Mouse (Mus musculus) embryonic facial prominence, embryonic 10.5 days (tissue): ENCODE data around the gene A1bg. TPM values are rescaled to one million over a fixed set of nuclear protein-coding genes. Genes with fewer than 3 reads are reported as not detected.

Experiments
- DNase-seq: peaks from one replicate; pipeline ENCODE4 v3.0.0-alpha.2; 2017; ENCODE audit warnings: low spot score
- H3K27ac ChIP-seq: fragments of 300-500 bp; sonication (generic); replicated peaks from 2 replicates; pipeline ENCODE4 v1.5.1; 2016; ENCODE audit warnings: mild to moderate bottlenecking
- H3K27me3 ChIP-seq: fragments of 300-500 bp; sonication (generic); replicated peaks from 2 replicates; pipeline ENCODE4 v1.6.1; 2016; ENCODE audit warnings: low read depth, mild to moderate bottlenecking; ENCODE audit not compliant: poor library complexity, severe bottlenecking
- H3K36me3 ChIP-seq: fragments of 300-500 bp; sonication (generic); replicated peaks from 2 replicates; pipeline ENCODE4 v1.6.1; 2016; ENCODE audit warnings: mild to moderate bottlenecking, moderate library complexity
- H3K4me1 ChIP-seq: fragments of 300-500 bp; sonication (generic); 2 replicates; pipeline ENCODE4 v1.6.1; 2016
- H3K4me3 ChIP-seq: fragments of 300-500 bp; sonication (generic); 2 replicates; pipeline ENCODE4 v1.5.1; 2016; ENCODE audit warnings: mild to moderate bottlenecking, moderate library complexity
- H3K9me3 ChIP-seq: fragments of 300-500 bp; sonication (generic); 2 replicates; pipeline ENCODE4 v1.6.1; 2016; ENCODE audit warnings: mild to moderate bottlenecking
- WGBS: fragments of 180-500 bp; shearing (Covaris S2); methylation state at CpG from one replicate; pipeline ENCODE4 v1.1.7; 2016; 5-methylcytosine and 5-hydroxymethylcytosine counted together
- polyA plus RNA-seq: library from polyadenylated mRNA; unstranded; fragments of >200 nt; fragmentation: Nextera tagmentation; extraction: Ambion mirVana; gene quantifications from 2 replicates; pipeline ENCODE4 v1.2.1, GENCODE M21; 2016

A1bg gene
- not detected in 2 replicates for polyA plus RNA-seq

- Histone ChIP-seq H3K4me1 (no peaks in the 10 kb centered on the region), H3K4me3 (no peak within 1 kb of the TSS), H3K27ac (no peak within 1 kb of the TSS), H3K9me3 (no peaks in the 10 kb centered on the region), H3K27me3 (no peaks in the 10 kb centered on the region), H3K36me3 (no peaks in the 10 kb centered on the region)
- no peak for DNase-seq
These were observed at the start of gene A1bg for GRCm38 (mm10) chr15:60922912-60923311. Gene A1bg, minus strand, starts transcription at chr15:60923012.

GRCm38 (mm10) chr15:60968549-60968861 is 45.7 kb upstream of the A1bg start:
- 0 out of 2 replicates have a peak overlapping the region, but pooled peaks have one; percentile 24 for H3K27ac ChIP-seq
- no peak overlapping the region for H3K4me3 ChIP-seq
- no peaks in the 10 kb centered on the region for H3K27me3 ChIP-seq
- DNase-seq, result no peak
- 60% methylated on average over 1 of the region's 1 CpGs for WGBS
- no peaks in the 10 kb centered on the region for H3K9me3 ChIP-seq
- no peaks in the 10 kb centered on the region for H3K36me3 ChIP-seq
- H3K4me1 ChIP-seq, result no peaks in the 10 kb centered on the region

GRCm38 (mm10) chr15:60967841-60968548 is 45.2 kb upstream of the A1bg start:
- Histone ChIP-seq H3K4me3 (no peak overlapping the region), H3K27me3 (no peaks in the 10 kb centered on the region), H3K27ac (no peak overlapping the region; the same call in 1 of the 2 replicates), H3K4me1 (no peaks in the 10 kb centered on the region), H3K36me3 (no peaks in the 10 kb centered on the region), H3K9me3 (no peaks in the 10 kb centered on the region)
- no peak for DNase-seq
- 73% methylated on average over 9 of the region's 9 CpGs for WGBS

- H3K36me3 ChIP-seq, result no peaks in the 10 kb centered on the region
- H3K27me3 ChIP-seq, result no peaks in the 10 kb centered on the region
- no peak overlapping the region for H3K4me3 ChIP-seq
- DNase-seq, result no peak
- 71% methylated on average over 4 of the region's 4 CpGs for WGBS
- H3K27ac ChIP-seq, result no peak overlapping the region
- H3K9me3 ChIP-seq, result no peaks in the 10 kb centered on the region
- H3K4me1 ChIP-seq, result no peaks in the 10 kb centered on the region
These were observed 2.9 kb upstream of the A1bg start for GRCm38 (mm10) chr15:60925686-60926085.

GRCm38 (mm10) chr15:60903763-60904697 is 18.8 kb downstream of the A1bg start:
- no peak overlapping the region for H3K27ac ChIP-seq
- no peak overlapping the region for H3K4me3 ChIP-seq
- no peaks in the 10 kb centered on the region for H3K4me1 ChIP-seq
- H3K9me3 ChIP-seq, result no peaks in the 10 kb centered on the region
- no peaks in the 10 kb centered on the region for H3K27me3 ChIP-seq
- H3K36me3 ChIP-seq, result no peaks in the 10 kb centered on the region
- WGBS, result 70% methylated on average over 6 of the region's 6 CpGs
- DNase-seq, result no peak

- Histone ChIP-seq H3K27me3 (no peaks in the 10 kb centered on the region), H3K4me3 (no peak overlapping the region), H3K27ac (no peak overlapping the region), H3K4me1 (no peaks in the 10 kb centered on the region), H3K9me3 (no peaks in the 10 kb centered on the region), H3K36me3 (no peaks in the 10 kb centered on the region)
- WGBS, result 80% methylated on average over 6 of the region's 6 CpGs
- no peak for DNase-seq
These were observed 24.4 kb downstream of the A1bg start for GRCm38 (mm10) chr15:60898187-60898965.

- Histone ChIP-seq H3K27me3 (no peaks in the 10 kb centered on the region), H3K4me1 (peaks cover 6% of the 10 kb centered on the region; the same call in 1 of the 2 replicates), H3K4me3 (no peak overlapping the region), H3K36me3 (no peaks in the 10 kb centered on the region), H3K27ac (no peak overlapping the region), H3K9me3 (no peaks in the 10 kb centered on the region)
- DNase-seq, result no peak
- 88% methylated on average over 2 of the region's 2 CpGs for WGBS
These were observed 26.8 kb downstream of the A1bg start for GRCm38 (mm10) chr15:60896040-60896439.

- no peak overlapping the region for H3K27ac ChIP-seq
- no peak overlapping the region for H3K4me3 ChIP-seq
- H3K4me1 ChIP-seq, result peaks cover 6% of the 10 kb centered on the region; the same call in 1 of the 2 replicates
- DNase-seq, result no peak
- H3K9me3 ChIP-seq, result no peaks in the 10 kb centered on the region
- H3K27me3 ChIP-seq, result no peaks in the 10 kb centered on the region
- no peaks in the 10 kb centered on the region for H3K36me3 ChIP-seq
- WGBS, result 70% methylated on average over 3 of the region's 3 CpGs
These were observed 29.8 kb downstream of the A1bg start for GRCm38 (mm10) chr15:60892976-60893463.

- H3K27ac ChIP-seq, result no peak overlapping the region
- DNase-seq, result no peak
- H3K36me3 ChIP-seq, result no peaks in the 10 kb centered on the region
- no peak overlapping the region for H3K4me3 ChIP-seq
- peaks cover 6% of the 10 kb centered on the region; the same call in 1 of the 2 replicates for H3K4me1 ChIP-seq
- H3K9me3 ChIP-seq, result no peaks in the 10 kb centered on the region
- 86% methylated on average over 2 of the region's 2 CpGs for WGBS
- no peaks in the 10 kb centered on the region for H3K27me3 ChIP-seq
These were observed 34.1 kb downstream of the A1bg start for GRCm38 (mm10) chr15:60888724-60889123.

GRCm38 (mm10) chr15:60875721-60876120 is 47.1 kb downstream of the A1bg start:
- 86% methylated on average over 6 of the region's 6 CpGs for WGBS
- Histone ChIP-seq H3K4me3 (no peak overlapping the region), H3K36me3 (no peaks in the 10 kb centered on the region)

GRCm38 (mm10) chr15:60862417-60862816 is 60.4 kb downstream of the A1bg start:
- H3K9me3 ChIP-seq, result no peaks in the 10 kb centered on the region
- no peaks in the 10 kb centered on the region for H3K36me3 ChIP-seq
- no peaks in the 10 kb centered on the region for H3K27me3 ChIP-seq
- H3K27ac ChIP-seq, result no peak overlapping the region
- no peak overlapping the region for H3K4me3 ChIP-seq
- DNase-seq, result no peak
- whole genome bisulfite sequencing, result 88% methylated on average over 3 of the region's 3 CpGs
- H3K4me1 ChIP-seq, result no peaks in the 10 kb centered on the region

More at GRCm38 (mm10) chr15:60875721-60876120, 47.1 kb downstream of the A1bg start:
- Histone ChIP-seq H3K27me3 (no peaks in the 10 kb centered on the region), H3K4me1 (no peaks in the 10 kb centered on the region), H3K27ac (no peak overlapping the region), H3K9me3 (no peaks in the 10 kb centered on the region)
- DNase-seq, result no peak

GRCm38 (mm10) chr15:60855112-60855511 is 67.7 kb downstream of the A1bg start:
- Histone ChIP-seq H3K9me3 (peaks cover 3% of the 10 kb centered on the region; the same call in 1 of the 2 replicates), H3K4me3 (no peak overlapping the region), H3K27me3 (no peaks in the 10 kb centered on the region), H3K27ac (no peak overlapping the region), H3K4me1 (peaks cover 28% of the 10 kb centered on the region), H3K36me3 (no peaks in the 10 kb centered on the region)
- 90% methylated on average over 1 of the region's 1 CpGs for WGBS
- DNase-seq, result no peak
